Mouse (Mus musculus): ENCODE measurements around the gene Rabl6. TPM values are rescaled to one million over a fixed set of nuclear protein-coding genes. Genes with fewer than 3 reads are reported as not detected.

The Rabl6 gene
- total and polyA plus RNA-seq, 3 experiments = 34.6 to 62.0 (median 55.7) TPM

DNA sequence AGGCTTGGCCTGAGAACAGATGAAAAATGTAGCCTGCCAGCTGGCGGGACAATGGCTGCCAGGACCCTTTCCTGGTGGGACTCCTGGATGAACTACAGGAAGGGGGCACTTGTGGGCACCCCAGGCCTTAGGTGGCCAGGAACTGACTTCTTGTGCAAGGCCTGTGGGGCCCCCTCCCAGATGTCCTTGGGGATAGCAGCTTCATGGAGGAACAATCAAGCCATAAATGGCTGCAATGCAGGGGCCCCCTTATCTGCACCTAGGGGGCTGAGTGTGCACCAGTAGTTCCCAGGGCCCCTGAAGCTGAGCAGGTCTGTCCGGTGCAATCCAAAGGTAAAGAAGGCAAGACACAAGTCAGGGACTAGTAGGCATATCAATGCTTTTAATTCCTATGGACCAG lies 35.3 kb downstream of the Rabl6 start:
- no peak for DNase-seq (ENCODE audit: extremely low read depth)
- peaks cover 18% of the 10 kb centered on the region for H3K9me3 ChIP-seq (replicated peaks; ENCODE audit: low read length)
- no peaks in the 10 kb centered on the region for H3K27me3 ChIP-seq (replicated peaks)
- peaks cover 4 to 24% of the 10 kb centered on the region in 2 experiments; a peak in 3 of 4 replicates for H3K4me1 ChIP-seq (ENCODE audit: control insufficient read depth in 1 of 2, insufficient read depth in 2 of 2)
- H3K79me2 ChIP-seq (replicated peaks; ENCODE audit: control insufficient read depth, extremely low read depth, insufficient read depth, poor library complexity, severe bottlenecking) = no peaks in the 10 kb centered on the region
- peaks cover 24 to 72% of the 10 kb centered on the region in 2 experiments for H3K36me3 ChIP-seq (replicated peaks in 1 of 2; ENCODE audit: control insufficient read depth in 1 of 2, insufficient read depth in 1 of 2, low read length in 1 of 2)
- no peak overlapping the region for H3K4me3 ChIP-seq (replicated peaks in 1 of 3; ENCODE audit: low read depth in 2 of 3, low read length in 2 of 3, poor library complexity in 1 of 3)
- in situ Hi-C loops (cut with MboI; ENCODE audit: low pct_ligation_motif_present, low pct_unique_long_range_greater_than_20kb, low sequenced_read_pairs) (no loop called here), dilution Hi-C loops (cut with MboI; ENCODE audit: extremely low pct_ligation_motif_present, extremely low pct_unique_long_range_greater_than_20kb, low sequenced_read_pairs) (no loop called here)
- H3K9ac ChIP-seq (ENCODE audit: insufficient read depth, low read depth) = no peak overlapping the region
- no peak overlapping the region for H3K4me2 ChIP-seq (ENCODE audit: insufficient read depth, low read depth, poor library complexity, severe bottlenecking)
- TF ChIP-seq CHD2 (IDR thresholded peaks at IDR 0.05; ENCODE audit: low read length) = no peak
- no peak for TF ChIP-seq HCFC1 (IDR thresholded peaks at IDR 0.05; ENCODE audit: low read depth, low read length)
- H3K27ac ChIP-seq (ENCODE audit: insufficient read depth, low read depth) = no peak overlapping the region

DNA sequence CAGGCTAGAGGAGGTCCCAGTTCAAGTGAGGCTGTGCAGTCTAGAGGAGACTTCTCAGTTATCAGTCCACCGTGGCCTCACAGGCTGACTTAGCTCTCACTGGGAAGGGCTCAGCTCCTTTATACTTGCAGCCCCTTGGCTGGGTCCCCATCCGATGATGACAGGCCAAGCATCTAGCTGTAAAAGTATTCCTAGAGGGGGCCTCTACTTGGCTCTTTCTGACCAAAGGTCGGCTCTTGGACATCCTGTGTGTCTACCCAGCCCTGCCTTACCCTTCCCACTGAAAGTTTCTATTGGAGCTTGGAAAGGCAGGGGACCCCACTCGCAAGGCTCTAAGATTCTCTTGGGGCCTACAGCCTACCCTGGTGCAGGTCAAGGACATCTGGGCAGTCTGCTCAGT lies 37.1 kb downstream of the Rabl6 start:
- no peak for DNase-seq (ENCODE audit: extremely low read depth)
- no peak overlapping the region for H3K27ac ChIP-seq (ENCODE audit: insufficient read depth, low read depth)
- peaks cover 26 to 73% of the 10 kb centered on the region in 2 experiments for H3K36me3 ChIP-seq (replicated peaks in 1 of 2; ENCODE audit: control insufficient read depth in 1 of 2, insufficient read depth in 1 of 2, low read length in 1 of 2)
- no peak overlapping the region for H3K9ac ChIP-seq (ENCODE audit: insufficient read depth, low read depth)
- dilution Hi-C loops (cut with MboI; ENCODE audit: extremely low pct_ligation_motif_present, extremely low pct_unique_long_range_greater_than_20kb, low sequenced_read_pairs) (no loop called here), in situ Hi-C loops (cut with MboI; ENCODE audit: low pct_ligation_motif_present, low pct_unique_long_range_greater_than_20kb, low sequenced_read_pairs) (no loop called here)
- H3K4me3 ChIP-seq (replicated peaks in 1 of 3; ENCODE audit: low read depth in 2 of 3, low read length in 2 of 3, poor library complexity in 1 of 3) = no peak overlapping the region
- H3K9me3 ChIP-seq (replicated peaks; ENCODE audit: low read length) = peaks cover 1% of the 10 kb centered on the region
- H3K27me3 ChIP-seq (replicated peaks) = no peaks in the 10 kb centered on the region
- no peak for TF ChIP-seq RAD21 (IDR thresholded peaks at IDR 0.05; ENCODE audit: low read depth, low read length)
- no peak for TF ChIP-seq USF2 (conservative IDR thresholded peaks at IDR 0.05; ENCODE audit: low read depth, low read length)
- no peak for TF ChIP-seq CHD2 (IDR thresholded peaks at IDR 0.05; ENCODE audit: low read length)
- TF ChIP-seq CTCF (conservative IDR thresholded peaks at IDR 0.05 in 1 of 2, IDR thresholded peaks at IDR 0.05 in 1 of 2; ENCODE audit: low read depth in 2 of 2, low read length in 2 of 2) = no peak
- no peak for TF ChIP-seq JUND (conservative IDR thresholded peaks at IDR 0.05; ENCODE audit: low read depth, low read length)
- no peak for TF ChIP-seq JUN (IDR thresholded peaks at IDR 0.05; ENCODE audit: insufficient read depth, low read depth, low read length)
- no peak for TF ChIP-seq TBP (conservative IDR thresholded peaks at IDR 0.05; ENCODE audit: low read depth, low read length)
- TF ChIP-seq SIN3A (IDR thresholded peaks at IDR 0.05; ENCODE audit: low read length) = no peak
- no peak for TF ChIP-seq MXI1 (IDR thresholded peaks at IDR 0.05; ENCODE audit: low read depth, low read length)
- no peak for TF ChIP-seq NRF1 (IDR thresholded peaks at IDR 0.05; ENCODE audit: low read depth, low read length)
- TF ChIP-seq MAFK (IDR thresholded peaks at IDR 0.05; ENCODE audit: insufficient replicate concordance, low read length) = no peak
- TF ChIP-seq POLR2AphosphoS2 (IDR thresholded peaks at IDR 0.05; ENCODE audit: low read depth, low read length) = no peak
- H3K4me1 ChIP-seq (ENCODE audit: control insufficient read depth in 1 of 2, insufficient read depth in 2 of 2) = peaks cover 4 to 22% of the 10 kb centered on the region in 2 experiments; a peak in 3 of 4 replicates
- H3K79me2 ChIP-seq (replicated peaks; ENCODE audit: control insufficient read depth, extremely low read depth, insufficient read depth, poor library complexity, severe bottlenecking) = no peaks in the 10 kb centered on the region
- H3K4me2 ChIP-seq (ENCODE audit: insufficient read depth, low read depth, poor library complexity, severe bottlenecking) = no peak overlapping the region

DNA sequence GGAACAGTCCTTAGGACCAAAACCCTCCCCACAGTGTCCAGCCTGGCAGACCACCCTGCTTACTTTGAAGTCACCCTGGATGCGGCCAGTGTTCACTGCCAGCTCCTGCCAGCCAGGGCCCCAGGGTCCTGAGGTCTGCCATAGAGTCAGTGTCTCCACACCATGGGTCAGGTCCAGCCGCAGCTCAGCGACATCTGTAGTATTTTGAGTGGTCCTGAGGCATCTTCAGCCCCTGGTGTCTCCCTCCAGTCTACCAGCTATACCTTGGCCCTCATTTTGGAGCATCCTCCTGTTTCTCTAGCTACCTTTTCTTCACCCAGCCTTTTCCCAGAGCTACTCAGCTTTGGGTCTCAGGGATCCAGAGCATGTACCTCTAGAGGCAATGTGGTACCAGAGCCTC lies 39.0 kb downstream of the Rabl6 start:
- Histone ChIP-seq H3K79me2 (replicated peaks; ENCODE audit: control insufficient read depth, extremely low read depth, insufficient read depth, poor library complexity, severe bottlenecking) (no peaks in the 10 kb centered on the region), H3K9me3 (replicated peaks; ENCODE audit: low read length) (no peaks in the 10 kb centered on the region), H3K4me2 (ENCODE audit: insufficient read depth, low read depth, poor library complexity, severe bottlenecking) (no peak overlapping the region), H3K4me1 (ENCODE audit: control insufficient read depth in 1 of 2, insufficient read depth in 2 of 2) (peaks cover 0 to 13% of the 10 kb centered on the region in 2 experiments; a peak in 3 of 4 replicates), H3K4me3 (replicated peaks in 1 of 3; ENCODE audit: low read depth in 2 of 3, low read length in 2 of 3, poor library complexity in 1 of 3) (no peak overlapping the region), H3K27ac (ENCODE audit: insufficient read depth, low read depth) (no peak overlapping the region), H3K27me3 (replicated peaks) (no peaks in the 10 kb centered on the region), H3K9ac (ENCODE audit: insufficient read depth, low read depth) (no peak overlapping the region), H3K36me3 (replicated peaks in 1 of 2; ENCODE audit: control insufficient read depth in 1 of 2, insufficient read depth in 1 of 2, low read length in 1 of 2) (peaks cover 45 to 91% of the 10 kb centered on the region in 2 experiments)
- in situ Hi-C loops (cut with MboI; ENCODE audit: low pct_ligation_motif_present, low pct_unique_long_range_greater_than_20kb, low sequenced_read_pairs) (no loop called here), dilution Hi-C loops (cut with MboI; ENCODE audit: extremely low pct_ligation_motif_present, extremely low pct_unique_long_range_greater_than_20kb, low sequenced_read_pairs) (no loop called here)
- DNase-seq (ENCODE audit: extremely low read depth) = no peak
- no peak for TF ChIP-seq HCFC1 (IDR thresholded peaks at IDR 0.05; ENCODE audit: low read depth, low read length)
- no peak for TF ChIP-seq USF2 (conservative IDR thresholded peaks at IDR 0.05; ENCODE audit: low read depth, low read length)
- no peak for TF ChIP-seq E2F4 (IDR thresholded peaks at IDR 0.05; ENCODE audit: insufficient replicate concordance, low read depth, low read length)
- no peak for TF ChIP-seq RCOR1 (conservative IDR thresholded peaks at IDR 0.05; ENCODE audit: low read depth, low read length)
- no peak for TF ChIP-seq POLR2AphosphoS2 (IDR thresholded peaks at IDR 0.05; ENCODE audit: low read depth, low read length)
- TF ChIP-seq JUND (conservative IDR thresholded peaks at IDR 0.05; ENCODE audit: low read depth, low read length) = no peak
- no peak for TF ChIP-seq PAX5 (IDR thresholded peaks at IDR 0.05; ENCODE audit: low read length)
- TF ChIP-seq MYC (IDR thresholded peaks at IDR 0.05; ENCODE audit: low read depth, low read length) = no peak
- no peak for TF ChIP-seq NELFE (IDR thresholded peaks at IDR 0.05; ENCODE audit: low read depth, low read length)
- TF ChIP-seq IRF4 (IDR thresholded peaks at IDR 0.05; ENCODE audit: low read depth, low read length) = no peak
- TF ChIP-seq UBTF (IDR thresholded peaks at IDR 0.05; ENCODE audit: low read depth, low read length) = no peak
- no peak for TF ChIP-seq ZC3H11A (IDR thresholded peaks at IDR 0.05; ENCODE audit: low read depth, low read length)

Measured in CH12.LX (cell line).